Mouse (Mus musculus): ENCODE data around the gene Map3k15. TPM values are rescaled to one million over a fixed set of nuclear protein-coding genes. Genes with fewer than 3 reads are reported as not detected.

The Map3k15 gene
- polyA plus RNA-seq (2015; fragmentation: Nextera tagmentation; extraction: Ambion mirVana): 0.15 and 0.27 TPM in 2 replicates

- no peaks in the 10 kb centered on the region for H3K36me3 ChIP-seq
- ATAC-seq (ENCODE audit: low FRiP score, low read depth): peak; percentile 40; the same call in 1 of the 2 replicates
- WGBS: 33% methylated on average over 66 of the region's 108 CpGs
- H3K4me1 ChIP-seq: no peaks in the 10 kb centered on the region
- H3K9ac ChIP-seq: peak within 1 kb of the TSS; percentile 57
- H3K9me3 ChIP-seq: no peaks in the 10 kb centered on the region
- peak within 1 kb of the TSS; percentile 73 for H3K4me2 ChIP-seq (replicated peaks)
- H3K27ac ChIP-seq: no peak within 1 kb of the TSS
- H3K27me3 ChIP-seq: peaks cover 68% of the 10 kb centered on the region
- H3K4me3 ChIP-seq: peak within 1 kb of the TSS; percentile 49
Observed at GRCm38 (mm10) chrX:159988002-159988960, at the start of gene Map3k15. Gene Map3k15 (plus strand): TSS chrX:159988433.

GRCm38 (mm10) chrX:159942569-159942968 is 45.7 kb upstream of the Map3k15 start:
- Histone ChIP-seq H3K9me3 (no peaks in the 10 kb centered on the region), H3K4me3 (no peak overlapping the region), H3K4me2 (replicated peaks) (no peak overlapping the region), H3K4me1 (no peaks in the 10 kb centered on the region), H3K27me3 (peaks cover 16% of the 10 kb centered on the region; the same call in 1 of the 2 replicates), H3K27ac (no peak overlapping the region), H3K9ac (no peak overlapping the region), H3K36me3 (no peaks in the 10 kb centered on the region)
- 83% methylated on average over 2 of the region's 2 CpGs for WGBS
- no peak for ATAC-seq (ENCODE audit: low FRiP score, low read depth)

GRCm38 (mm10) chrX:159943586-159943985 is 44.6 kb upstream of the Map3k15 start:
- no peak overlapping the region for H3K4me2 ChIP-seq (replicated peaks)
- WGBS: 65% methylated on average over 1 of the region's 1 CpGs
- H3K9ac ChIP-seq: no peak overlapping the region
- H3K4me1 ChIP-seq: no peaks in the 10 kb centered on the region
- H3K27me3 ChIP-seq: peaks cover 16% of the 10 kb centered on the region; the same call in 1 of the 2 replicates
- no peak for ATAC-seq (ENCODE audit: low FRiP score, low read depth)
- no peaks in the 10 kb centered on the region for H3K9me3 ChIP-seq
- H3K4me3 ChIP-seq: no peak overlapping the region
- H3K36me3 ChIP-seq: no peaks in the 10 kb centered on the region
- H3K27ac ChIP-seq: no peak overlapping the region

GRCm38 (mm10) chrX:159953546-159954429 is 34.4 kb upstream of the Map3k15 start:
- WGBS: 70% methylated on average over 7 of the region's 7 CpGs
- Histone ChIP-seq H3K9ac (no peak overlapping the region), H3K27ac (no peak overlapping the region), H3K4me2 (replicated peaks) (no peak overlapping the region), H3K27me3 (peaks cover 54% of the 10 kb centered on the region), H3K36me3 (no peaks in the 10 kb centered on the region), H3K4me3 (no peak overlapping the region), H3K9me3 (no peaks in the 10 kb centered on the region), H3K4me1 (no peaks in the 10 kb centered on the region)
- ATAC-seq (ENCODE audit: low FRiP score, low read depth): no peak; the same call in 1 of the 2 replicates

- 68% methylated on average over 4 of the region's 4 CpGs for WGBS
- H3K9me3 ChIP-seq: no peaks in the 10 kb centered on the region
- H3K9ac ChIP-seq: no peak overlapping the region
- no peak for ATAC-seq (ENCODE audit: low FRiP score, low read depth)
- no peak overlapping the region for H3K4me3 ChIP-seq
- H3K4me1 ChIP-seq: no peaks in the 10 kb centered on the region
- H3K27ac ChIP-seq: no peak overlapping the region
- H3K4me2 ChIP-seq (replicated peaks): no peak overlapping the region
- H3K27me3 ChIP-seq: peaks cover 56% of the 10 kb centered on the region
- no peaks in the 10 kb centered on the region for H3K36me3 ChIP-seq
Observed at GRCm38 (mm10) chrX:159954430-159954779, 33.8 kb upstream of the Map3k15 start.

GRCm38 (mm10) chrX:159955433-159955832 is 32.8 kb upstream of the Map3k15 start:
- ATAC-seq (ENCODE audit: low FRiP score, low read depth): no peak
- WGBS: 73% methylated on average over 6 of the region's 6 CpGs
- Histone ChIP-seq H3K9ac (no peak overlapping the region), H3K36me3 (no peaks in the 10 kb centered on the region), H3K4me2 (replicated peaks) (no peak overlapping the region), H3K4me3 (no peak overlapping the region), H3K27ac (no peak overlapping the region), H3K27me3 (peaks cover 59% of the 10 kb centered on the region), H3K9me3 (no peaks in the 10 kb centered on the region), H3K4me1 (no peaks in the 10 kb centered on the region)

GRCm38 (mm10) chrX:159961385-159961784 is 26.8 kb upstream of the Map3k15 start:
- Histone ChIP-seq H3K4me3 (no peak overlapping the region), H3K36me3 (no peaks in the 10 kb centered on the region), H3K9ac (no peak overlapping the region), H3K27me3 (peaks cover 42% of the 10 kb centered on the region; the same call in 1 of the 2 replicates), H3K4me1 (no peaks in the 10 kb centered on the region), H3K27ac (no peak overlapping the region), H3K4me2 (replicated peaks) (no peak overlapping the region), H3K9me3 (no peaks in the 10 kb centered on the region)
- ATAC-seq (ENCODE audit: low FRiP score, low read depth): no peak
- 86% methylated on average over 2 of the region's 2 CpGs for WGBS

GRCm38 (mm10) chrX:159963273-159963672 is 25.0 kb upstream of the Map3k15 start:
- Histone ChIP-seq H3K4me2 (replicated peaks) (no peak overlapping the region), H3K27me3 (peaks cover 47% of the 10 kb centered on the region; the same call in 1 of the 2 replicates), H3K9ac (no peak overlapping the region), H3K4me1 (no peaks in the 10 kb centered on the region), H3K4me3 (no peak overlapping the region), H3K27ac (no peak overlapping the region), H3K9me3 (no peaks in the 10 kb centered on the region), H3K36me3 (no peaks in the 10 kb centered on the region)
- WGBS: 30% methylated on average over 4 of the region's 4 CpGs
- peak; percentile 24 for ATAC-seq (ENCODE audit: low FRiP score, low read depth)

- H3K36me3 ChIP-seq: no peaks in the 10 kb centered on the region
- no peak for ATAC-seq (ENCODE audit: low FRiP score, low read depth)
- H3K9me3 ChIP-seq: no peaks in the 10 kb centered on the region
- WGBS: 90% methylated on average over 9 of the region's 9 CpGs
- no peak overlapping the region for H3K4me3 ChIP-seq
- no peak overlapping the region for H3K9ac ChIP-seq
- H3K4me1 ChIP-seq: no peaks in the 10 kb centered on the region
- H3K27me3 ChIP-seq: peaks cover 48% of the 10 kb centered on the region; the same call in 1 of the 2 replicates
- no peak overlapping the region for H3K4me2 ChIP-seq (replicated peaks)
- H3K27ac ChIP-seq: no peak overlapping the region
Observed at GRCm38 (mm10) chrX:159963925-159964324, 24.3 kb upstream of the Map3k15 start.

GRCm38 (mm10) chrX:159969025-159969424 is 19.2 kb upstream of the Map3k15 start:
- Histone ChIP-seq H3K27me3 (peaks cover 32% of the 10 kb centered on the region; the same call in 1 of the 2 replicates), H3K4me3 (no peak overlapping the region), H3K4me1 (no peaks in the 10 kb centered on the region), H3K36me3 (no peaks in the 10 kb centered on the region), H3K9ac (no peak overlapping the region), H3K9me3 (no peaks in the 10 kb centered on the region), H3K27ac (no peak overlapping the region), H3K4me2 (replicated peaks) (no peak overlapping the region)
- no peak for ATAC-seq (ENCODE audit: low FRiP score, low read depth)
- WGBS: 83% methylated on average over 2 of the region's 2 CpGs

- H3K4me2 ChIP-seq (replicated peaks): no peak overlapping the region
- H3K36me3 ChIP-seq: no peaks in the 10 kb centered on the region
- no peak overlapping the region for H3K9ac ChIP-seq
- no peak overlapping the region for H3K27ac ChIP-seq
- H3K9me3 ChIP-seq: no peaks in the 10 kb centered on the region
- H3K4me1 ChIP-seq: no peaks in the 10 kb centered on the region
- WGBS: 67% methylated on average over 3 of the region's 3 CpGs
- ATAC-seq (ENCODE audit: low FRiP score, low read depth): no peak
- H3K27me3 ChIP-seq: peaks cover 20% of the 10 kb centered on the region; the same call in 1 of the 2 replicates
- H3K4me3 ChIP-seq: no peak overlapping the region
Observed at GRCm38 (mm10) chrX:159971091-159971779, 17.0 kb upstream of the Map3k15 start.
